Mouse (Mus musculus) neural tube, embryonic 11.5 days (tissue): Measurements from ENCODE around the gene Has1. TPM values are rescaled to one million over a fixed set of nuclear protein-coding genes. Genes with fewer than 3 reads are reported as not detected.

Experiments used
- ATAC-seq: fragments of 200-750 bp; cut with Nextera tagmentation; 2 replicates; pipeline ENCODE4 v1.8.0; 2017; ENCODE audit warnings: moderate number of reproducible peaks, mild to moderate bottlenecking, moderate TSS enrichment, moderate library complexity; ENCODE audit not compliant: insufficient read depth, low FRiP score, low TSS enrichment
- DNase-seq: peaks from one replicate; pipeline ENCODE4 v3.0.0-alpha.2; 2015; ENCODE audit warnings: low spot score
- H3K27ac ChIP-seq: fragments of 300-500 bp; sonication (generic); 2 replicates; pipeline ENCODE4 v1.5.1; 2014; ENCODE audit warnings: low read depth, mild to moderate bottlenecking, low read length
- H3K27me3 ChIP-seq: fragments of 300-500 bp; sonication (generic); 2 replicates; pipeline ENCODE4 v1.6.1; 2014; ENCODE audit warnings: mild to moderate bottlenecking, low read length, mixed read lengths; ENCODE audit not compliant: control insufficient read depth, insufficient read depth
- H3K36me3 ChIP-seq: fragments of 300-500 bp; sonication (generic); 2 replicates; pipeline ENCODE4 v1.6.1; 2014; ENCODE audit warnings: mild to moderate bottlenecking, low read length, moderate library complexity, mixed read lengths; ENCODE audit not compliant: control insufficient read depth, insufficient read depth
- H3K4me1 ChIP-seq: fragments of 300-500 bp; sonication (generic); 2 replicates; pipeline ENCODE4 v1.6.1; 2014; ENCODE audit warnings: low read length, mixed read lengths; ENCODE audit not compliant: control insufficient read depth, insufficient read depth
- H3K4me2 ChIP-seq: fragments of 300-500 bp; sonication (generic); 2 replicates; pipeline ENCODE4 v1.6.1; 2014; ENCODE audit warnings: low read depth, mild to moderate bottlenecking, moderate library complexity
- H3K4me3 ChIP-seq: fragments of 300-500 bp; sonication (generic); 2 replicates; pipeline ENCODE4 v1.5.1; 2014; ENCODE audit warnings: low read depth, low read length
- H3K9ac ChIP-seq: fragments of 300-500 bp; sonication (generic); 2 replicates; pipeline ENCODE4 v1.6.1; 2014; ENCODE audit warnings: mild to moderate bottlenecking, low read length
- H3K9me3 ChIP-seq: fragments of 300-500 bp; sonication (generic); 2 replicates; pipeline ENCODE4 v1.6.1; 2016; ENCODE audit warnings: low read length; ENCODE audit not compliant: control insufficient read depth
- WGBS: fragments of 180-500 bp; shearing (Covaris S2); extraction: QIAGEN DNeasy Blood & Tissue Kit; methylation state at CpG from one replicate; pipeline ENCODE4 v1.1.7; 2014; 5-methylcytosine and 5-hydroxymethylcytosine counted together
- polyA plus RNA-seq: library from polyadenylated mRNA; unstranded; fragments of >200 nt; fragmentation: Nextera tagmentation; extraction: Ambion mirVana; gene quantifications from 2 replicates; pipeline ENCODE4 v1.2.1, GENCODE M21; 2014

The Has1 gene
- polyA plus RNA-seq, result 0.99 and 1.3 TPM in 2 replicates

- Histone ChIP-seq H3K9me3 (no peaks in the 10 kb centered on the region), H3K27ac (no peak within 1 kb of the TSS), H3K27me3 (peaks cover under 1% of the 10 kb centered on the region; the same call in 1 of the 2 replicates), H3K9ac (no peak within 1 kb of the TSS), H3K36me3 (no peaks in the 10 kb centered on the region), H3K4me1 (no peaks in the 10 kb centered on the region), H3K4me3 (no peak within 1 kb of the TSS), H3K4me2 (no peak within 1 kb of the TSS)
- WGBS, result 41% methylated on average over 8 of the region's 8 CpGs
- DNase-seq, result no peak
- ATAC-seq, result no peak
Observed at GRCm38 (mm10) chr17:17855064-17855838, at the start of gene Has1. Gene Has1, minus strand, starts transcription at chr17:17855205.

DNA sequence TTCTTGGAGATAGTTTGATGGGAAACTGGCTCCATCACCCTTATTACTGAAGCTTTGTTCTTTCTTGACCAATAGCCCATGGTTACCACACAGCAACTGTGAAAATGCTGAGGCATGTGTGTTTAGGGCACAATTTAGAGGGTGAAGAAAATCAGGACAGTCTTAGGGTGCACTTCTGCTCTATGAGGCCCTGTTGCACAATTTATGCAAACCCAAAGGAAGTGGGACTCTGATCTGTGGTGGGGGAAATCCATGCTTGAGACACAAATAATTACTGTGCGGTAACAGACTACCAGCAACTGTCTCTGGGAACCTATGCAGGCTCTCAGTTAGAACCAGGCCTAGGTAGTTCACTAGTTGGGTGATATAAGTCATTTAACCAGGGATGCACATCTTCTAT is 45.8 kb upstream of the Has1 start:
- H3K36me3 ChIP-seq, result no peaks in the 10 kb centered on the region
- no peak for DNase-seq
- no peaks in the 10 kb centered on the region for H3K9me3 ChIP-seq
- no peak overlapping the region for H3K4me3 ChIP-seq
- no peaks in the 10 kb centered on the region for H3K27me3 ChIP-seq
- 90% methylated on average over 1 of the region's 1 CpGs for WGBS
- H3K4me1 ChIP-seq, result no peaks in the 10 kb centered on the region
- H3K4me2 ChIP-seq, result no peak overlapping the region
- no peak overlapping the region for H3K27ac ChIP-seq
- no peak for ATAC-seq
- H3K9ac ChIP-seq, result no peak overlapping the region

DNA sequence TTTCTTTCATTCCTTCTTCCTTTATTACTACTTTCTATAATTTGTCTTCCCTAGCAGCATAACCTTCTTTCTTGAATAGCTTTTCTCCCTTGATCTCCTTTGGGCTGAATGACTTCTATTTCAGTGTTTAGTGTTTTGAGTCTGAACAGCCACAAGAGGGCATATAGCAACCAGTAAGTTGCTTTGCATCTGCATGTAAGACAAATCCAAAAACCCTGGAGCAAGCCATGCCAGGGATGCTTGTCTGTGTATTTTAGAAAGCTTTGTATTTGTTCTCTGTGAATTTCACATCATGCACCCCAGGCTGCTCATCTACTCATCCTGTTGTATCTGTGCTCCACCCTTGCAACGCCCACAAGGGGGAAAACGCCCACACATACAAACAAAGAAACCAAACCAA is 44.3 kb upstream of the Has1 start:
- no peaks in the 10 kb centered on the region for H3K27me3 ChIP-seq
- no peaks in the 10 kb centered on the region for H3K4me1 ChIP-seq
- no peak overlapping the region for H3K9ac ChIP-seq
- DNase-seq (no peak), ATAC-seq (no peak)
- no peaks in the 10 kb centered on the region for H3K9me3 ChIP-seq
- H3K4me3 ChIP-seq, result no peak overlapping the region
- no peak overlapping the region for H3K27ac ChIP-seq
- H3K36me3 ChIP-seq, result no peaks in the 10 kb centered on the region
- WGBS, result 90% methylated on average over 2 of the region's 2 CpGs
- no peak overlapping the region for H3K4me2 ChIP-seq

DNA sequence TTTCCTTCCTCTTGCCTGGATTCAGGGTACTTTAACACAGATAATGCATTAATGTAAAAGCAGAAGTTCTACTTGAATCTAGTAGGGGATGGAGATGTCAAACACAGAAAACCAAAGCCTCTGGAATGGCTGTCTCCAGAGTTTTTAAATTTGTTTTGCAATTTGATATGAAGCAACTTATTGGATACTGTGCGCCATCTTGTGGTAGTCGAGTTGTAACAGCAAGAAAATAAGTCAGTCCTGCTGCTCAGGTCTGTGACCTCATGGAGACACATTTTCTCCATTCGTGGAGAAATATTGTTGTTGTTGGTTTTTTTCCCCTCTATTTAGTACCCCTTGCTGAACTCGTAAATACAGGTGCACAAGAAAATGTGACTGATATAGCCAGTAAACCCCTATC is 41.0 kb upstream of the Has1 start:
- ATAC-seq (no peak), DNase-seq (peak; percentile 56)
- no peak overlapping the region for H3K4me3 ChIP-seq
- H3K27ac ChIP-seq, result no peak overlapping the region
- H3K9ac ChIP-seq, result no peak overlapping the region
- no peak overlapping the region for H3K4me2 ChIP-seq
- no peaks in the 10 kb centered on the region for H3K4me1 ChIP-seq
- H3K27me3 ChIP-seq, result no peaks in the 10 kb centered on the region
- no peaks in the 10 kb centered on the region for H3K36me3 ChIP-seq
- no peaks in the 10 kb centered on the region for H3K9me3 ChIP-seq
- WGBS, result 3% methylated on average over 4 of the region's 4 CpGs

DNA sequence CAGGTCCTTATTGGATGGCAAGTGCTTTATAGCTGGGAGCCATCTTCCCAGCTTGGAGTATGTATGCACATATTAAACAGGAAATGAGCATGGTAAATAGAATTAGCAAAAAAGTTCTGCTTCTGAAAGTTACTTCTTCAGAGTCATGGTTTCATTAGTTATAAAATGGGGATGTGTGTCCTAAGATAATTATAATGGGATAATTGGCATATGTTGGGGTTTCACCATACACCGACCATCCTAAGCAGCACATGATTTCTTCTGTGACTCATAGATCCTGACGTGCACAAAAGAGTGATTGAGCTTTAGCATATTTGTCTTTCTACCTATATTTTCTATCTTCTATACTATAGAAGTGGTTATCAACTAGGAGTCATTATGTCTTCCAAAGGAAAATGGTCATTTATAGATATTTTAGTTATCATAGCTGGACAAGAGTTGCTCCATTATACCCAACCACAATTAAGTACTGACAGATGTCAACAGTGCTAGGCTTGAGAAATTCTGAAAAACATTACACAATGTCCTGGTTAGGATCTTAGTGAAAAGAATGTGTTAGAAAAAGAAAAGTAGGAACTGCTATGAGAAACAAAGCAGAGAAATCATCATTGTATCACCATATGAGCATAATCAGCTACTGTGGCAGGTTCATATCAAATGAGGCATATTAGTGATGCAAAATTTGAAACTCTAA is 34.9 kb upstream of the Has1 start:
- no peaks in the 10 kb centered on the region for H3K27me3 ChIP-seq
- ATAC-seq (no peak), DNase-seq (no peak)
- 94% methylated on average over 2 of the region's 2 CpGs for WGBS
- no peaks in the 10 kb centered on the region for H3K4me1 ChIP-seq
- H3K36me3 ChIP-seq, result no peaks in the 10 kb centered on the region
- no peak overlapping the region for H3K27ac ChIP-seq
- no peak overlapping the region for H3K9ac ChIP-seq
- H3K4me3 ChIP-seq, result no peak overlapping the region
- H3K4me2 ChIP-seq, result no peak overlapping the region
- H3K9me3 ChIP-seq, result no peaks in the 10 kb centered on the region

DNA sequence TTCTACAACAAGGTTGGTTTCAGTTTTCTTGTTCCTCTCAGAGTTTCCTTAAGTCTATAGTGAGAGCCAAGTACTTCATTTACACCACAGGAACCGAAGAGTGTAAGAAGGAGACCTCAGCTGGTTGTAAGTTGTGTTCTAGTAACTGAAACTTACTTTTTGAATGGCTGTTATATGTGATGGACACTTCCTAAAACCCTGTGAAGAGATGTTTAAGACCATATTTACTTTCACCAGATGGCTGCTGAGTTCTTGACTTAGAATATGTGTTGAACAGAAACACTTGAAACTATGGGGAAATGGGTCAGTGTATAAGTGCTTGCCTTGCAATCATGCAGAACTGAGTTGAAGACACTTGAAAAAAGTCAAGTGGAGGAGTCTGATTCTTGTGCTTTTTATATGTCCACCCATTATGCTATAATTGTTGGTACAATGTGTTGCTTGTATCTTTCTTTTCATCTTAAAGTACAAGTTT is 32.8 kb upstream of the Has1 start, which contains the start of the genes Fpr2 and Fpr3:
TSS of gene Fpr2 (plus strand) at position 51 of the 475 bp plus-strand sequence.
TSS of gene Fpr3 (plus strand) at position 79 of the 475 bp plus-strand sequence.
- Histone ChIP-seq H3K27me3 (no peaks in the 10 kb centered on the region), H3K9ac (no peak within 1 kb of the TSS), H3K4me2 (no peak within 1 kb of the TSS), H3K4me3 (no peak within 1 kb of the TSS), H3K9me3 (no peaks in the 10 kb centered on the region), H3K4me1 (no peaks in the 10 kb centered on the region), H3K27ac (no peak within 1 kb of the TSS), H3K36me3 (no peaks in the 10 kb centered on the region)
- WGBS, result 70% methylated on average over 1 of the region's 1 CpGs
- no peak for DNase-seq
- no peak for ATAC-seq

DNA sequence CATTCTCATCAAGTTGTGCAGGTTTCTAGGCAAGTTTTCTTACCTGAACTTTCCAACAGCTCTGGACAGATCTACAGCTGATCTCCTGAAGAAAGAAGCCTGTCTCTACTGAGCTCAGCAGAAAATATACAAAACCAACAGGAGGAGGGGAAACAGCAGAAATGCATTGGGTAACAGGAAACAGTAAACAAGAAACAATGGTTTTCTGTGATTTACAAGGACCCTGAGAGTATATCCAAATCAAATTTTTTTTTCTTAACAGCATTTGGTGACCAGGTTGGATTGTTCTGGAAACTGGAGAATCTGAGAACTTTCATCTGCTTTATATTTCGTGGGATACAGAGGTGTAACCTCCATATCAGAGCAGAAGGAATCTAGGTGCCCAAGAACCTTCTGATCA is 28.8 kb upstream of the Has1 start, which contains the start of gene Fpr1:
TSS of gene Fpr1 (minus strand) at position 101 of the 400 bp plus-strand sequence.
- no peaks in the 10 kb centered on the region for H3K4me1 ChIP-seq
- no peak for ATAC-seq
- H3K4me2 ChIP-seq, result no peak within 1 kb of the TSS
- no peaks in the 10 kb centered on the region for H3K9me3 ChIP-seq
- no peaks in the 10 kb centered on the region for H3K27me3 ChIP-seq
- no peak for DNase-seq
- H3K27ac ChIP-seq, result no peak within 1 kb of the TSS
- no peak within 1 kb of the TSS for H3K4me3 ChIP-seq
- 71% methylated on average over 1 of the region's 1 CpGs for WGBS
- no peaks in the 10 kb centered on the region for H3K36me3 ChIP-seq
- no peak within 1 kb of the TSS for H3K9ac ChIP-seq

DNA sequence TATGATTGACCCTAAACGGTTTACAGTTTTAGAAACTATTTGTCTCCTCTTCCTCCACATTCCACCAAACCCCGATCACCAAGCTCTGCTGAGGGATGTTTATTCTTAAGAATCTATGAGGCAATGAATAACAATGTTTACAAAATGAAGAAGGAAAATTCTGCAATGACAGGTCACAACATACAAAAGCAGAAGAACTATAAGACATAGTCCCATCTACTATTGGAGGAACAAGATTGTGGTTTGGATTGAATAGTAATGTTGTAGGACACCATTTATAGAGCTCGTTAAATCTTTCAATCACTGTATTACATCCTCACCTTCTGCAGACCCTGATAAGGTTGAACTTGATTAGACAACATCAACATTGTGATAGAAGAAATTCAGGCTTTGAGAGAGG is 27.7 kb upstream of the Has1 start:
- Histone ChIP-seq H3K9ac (no peak overlapping the region), H3K4me3 (no peak overlapping the region), H3K27me3 (no peaks in the 10 kb centered on the region), H3K4me2 (no peak overlapping the region), H3K4me1 (no peaks in the 10 kb centered on the region), H3K9me3 (no peaks in the 10 kb centered on the region), H3K36me3 (no peaks in the 10 kb centered on the region), H3K27ac (no peak overlapping the region)
- ATAC-seq, result no peak
- 80% methylated on average over 3 of the region's 3 CpGs for WGBS
- DNase-seq, result no peak
